Mouse (Mus musculus): Measurements from ENCODE around the gene Ncor2.

Gene Ncor2

GRCm38 (mm10) chr5:125017332-125017731 is 161.7 kb downstream of the Ncor2 start:
- no peak for DNase-seq (ENCODE audit: low spot score)

- DNase-seq (ENCODE audit: low spot score): no peak
Measured at GRCm38 (mm10) chr5:125016421-125017242, 162.4 kb downstream of the Ncor2 start.

GRCm38 (mm10) chr5:125015576-125015975 is 163.4 kb downstream of the Ncor2 start:
- DNase-seq (ENCODE audit: low spot score): no peak

- DNase-seq (ENCODE audit: low spot score): no peak
Measured at GRCm38 (mm10) chr5:125015066-125015465, 164.0 kb downstream of the Ncor2 start.

GRCm38 (mm10) chr5:125014497-125014896 is 164.5 kb downstream of the Ncor2 start:
- peak; percentile 73 for DNase-seq (ENCODE audit: low spot score)

GRCm38 (mm10) chr5:125011628-125012027 is 167.4 kb downstream of the Ncor2 start:
- DNase-seq (ENCODE audit: low spot score): no peak

GRCm38 (mm10) chr5:125011166-125011565 is 167.9 kb downstream of the Ncor2 start:
- DNase-seq (ENCODE audit: low spot score): no peak

GRCm38 (mm10) chr5:125006896-125007295 is 172.1 kb downstream of the Ncor2 start:
- DNase-seq (ENCODE audit: low spot score): no peak

GRCm38 (mm10) chr5:125005871-125006652 is 173.0 kb downstream of the Ncor2 start:
- DNase-seq (ENCODE audit: low spot score): no peak

- DNase-seq (ENCODE audit: low spot score): peak; percentile 20
Measured at GRCm38 (mm10) chr5:125003873-125004255, 175.2 kb downstream of the Ncor2 start.

GRCm38 (mm10) chr5:125002969-125003872 is 175.8 kb downstream of the Ncor2 start, which contains the start of gene Rflna:
Rflna (plus strand) TSS chr5:125003221.
- DNase-seq (ENCODE audit: low spot score): peak; percentile 73

GRCm38 (mm10) chr5:125000756-125001250 is 178.2 kb downstream of the Ncor2 start:
- peak; percentile 71 for DNase-seq (ENCODE audit: low spot score)

- DNase-seq (ENCODE audit: low spot score): no peak
Measured at GRCm38 (mm10) chr5:124997913-124998312, 181.1 kb downstream of the Ncor2 start.

- no peak for DNase-seq (ENCODE audit: low spot score)
Measured at GRCm38 (mm10) chr5:124996816-124997215, 182.2 kb downstream of the Ncor2 start.

- DNase-seq (ENCODE audit: low spot score): no peak
Measured at GRCm38 (mm10) chr5:124992891-124993290, 186.1 kb downstream of the Ncor2 start.

- DNase-seq (ENCODE audit: low spot score): no peak
Measured at GRCm38 (mm10) chr5:124992323-124992722, 186.7 kb downstream of the Ncor2 start.

GRCm38 (mm10) chr5:124989724-124990123 is 189.3 kb downstream of the Ncor2 start:
- no peak for DNase-seq (ENCODE audit: low spot score)

- no peak for DNase-seq (ENCODE audit: low spot score)
Measured at GRCm38 (mm10) chr5:124986656-124987055, 192.4 kb downstream of the Ncor2 start.

GRCm38 (mm10) chr5:124986222-124986621 is 192.8 kb downstream of the Ncor2 start:
- DNase-seq (ENCODE audit: low spot score): no peak

- DNase-seq (ENCODE audit: low spot score): peak; percentile 84
Measured at GRCm38 (mm10) chr5:124969790-124970189, 209.2 kb downstream of the Ncor2 start.

All from embryo, embryonic 10 days (tissue).